Mouse (Mus musculus): ENCODE measurements around the gene Kbtbd13.

- no peak for TF ChIP-seq CTCF (IDR thresholded peaks at IDR 0.05; ENCODE audit: low read depth)
- no peak for TF ChIP-seq EP300 (optimal IDR thresholded peaks at IDR 0.05)
Observed at GRCm38 (mm10) chr9:65356971-65357370, 34.5 kb downstream of the Kbtbd13 start.
